Mouse (Mus musculus) erythroblast, embryonic 14.5 days (primary cell): ENCODE results near the gene Coa5.

ENCODE experiments used
- GATA1 ChIP-seq: IDR thresholded peaks from 2 replicates; pipeline ENCODE4 v1.6.1; 2012; ENCODE audit warnings: low read length, inconsistent platforms, mixed read lengths
- TAL1 ChIP-seq: IDR thresholded peaks from 3 replicates; pipeline ENCODE4 v1.6.1; 2012; ENCODE audit warnings: low read length, inconsistent platforms, mixed read lengths

- TF ChIP-seq TAL1 (no peak), GATA1 (no peak)
Observed at GRCm38 (mm10) chr1:37379536-37379935, 50.4 kb downstream of the Coa5 start.
